Mouse (Mus musculus) liver, embryonic 12.5 days (tissue): ENCODE measurements around the gene Hivep3. TPM values are rescaled to one million over a fixed set of nuclear protein-coding genes. Genes with fewer than 3 reads are reported as not detected.

Experiments
- ATAC-seq: fragments of 200-750 bp; cut with Nextera tagmentation; 2 replicates; pipeline ENCODE4 v1.8.0; 2017; ENCODE audit warnings: moderate number of reproducible peaks, mild to moderate bottlenecking, moderate library complexity
- H3K27ac ChIP-seq: fragments of 300-500 bp; sonication (generic); 2 replicates; pipeline ENCODE4 v1.5.1; 2016; ENCODE audit warnings: mild to moderate bottlenecking
- H3K27me3 ChIP-seq: fragments of 300-500 bp; sonication (generic); replicated peaks from 2 replicates; pipeline ENCODE4 v1.6.1; 2016; ENCODE audit warnings: mild to moderate bottlenecking, moderate library complexity
- H3K36me3 ChIP-seq: fragments of 300-500 bp; sonication (generic); 2 replicates; pipeline ENCODE4 v1.6.1; 2016; ENCODE audit warnings: mild to moderate bottlenecking, moderate library complexity
- H3K4me1 ChIP-seq: fragments of 300-500 bp; sonication (generic); 2 replicates; pipeline ENCODE4 v1.6.1; 2016
- H3K4me2 ChIP-seq: fragments of 300-500 bp; sonication (generic); 2 replicates; pipeline ENCODE4 v1.6.1; 2016; ENCODE audit warnings: mild to moderate bottlenecking, moderate library complexity
- H3K4me3 ChIP-seq: fragments of 300-500 bp; sonication (generic); 2 replicates; pipeline ENCODE4 v1.5.1; 2016; ENCODE audit warnings: mild to moderate bottlenecking, moderate library complexity
- H3K9ac ChIP-seq: fragments of 300-500 bp; sonication (generic); 2 replicates; pipeline ENCODE4 v1.6.1; 2016; ENCODE audit warnings: mild to moderate bottlenecking, moderate library complexity
- H3K9me3 ChIP-seq: fragments of 300-500 bp; sonication (generic); replicated peaks from 2 replicates; pipeline ENCODE4 v1.6.1; 2016; ENCODE audit warnings: mild to moderate bottlenecking, moderate library complexity
- WGBS: fragments of 180-500 bp; shearing (Covaris S2); methylation state at CpG from one replicate; pipeline ENCODE4 v1.1.7; 2016; ENCODE audit not compliant: insufficient replicate concordance; 5-methylcytosine and 5-hydroxymethylcytosine counted together
- polyA plus RNA-seq: library from polyadenylated mRNA; unstranded; fragments of >200 nt; fragmentation: Nextera tagmentation; extraction: Ambion mirVana; gene quantifications from 2 replicates; pipeline ENCODE4 v1.2.1, GENCODE M21; 2016

Gene Hivep3
- polyA plus RNA-seq, 1 experiment from 2014 or later = 2.9 TPM

DNA sequence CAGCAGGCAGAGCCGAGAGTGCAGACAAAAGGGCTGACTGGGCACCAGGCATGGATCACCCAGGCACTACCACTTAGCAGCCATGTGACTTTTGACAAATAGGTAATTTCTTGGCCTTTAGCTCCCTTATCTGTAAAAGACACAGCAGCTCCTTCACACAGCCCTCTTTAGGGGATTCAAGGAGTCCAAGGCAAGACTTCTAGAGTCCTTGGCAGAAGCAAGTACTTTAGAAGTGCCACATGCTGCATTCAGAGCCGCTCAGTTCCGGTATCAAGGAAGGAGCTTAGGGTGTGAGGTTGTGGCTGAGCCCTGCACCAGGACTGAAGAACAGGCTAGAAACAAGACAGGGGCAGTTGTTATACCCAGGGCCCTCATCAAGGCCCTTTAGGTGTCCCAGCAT is 257.3 kb downstream of the Hivep3 start:
- WGBS = 70% methylated on average over 3 of the region's 3 CpGs
- Histone ChIP-seq H3K36me3 (no peaks in the 10 kb centered on the region), H3K4me1 (no peaks in the 10 kb centered on the region), H3K9ac (no peak overlapping the region), H3K27ac (no peak overlapping the region), H3K9me3 (no peaks in the 10 kb centered on the region), H3K4me3 (no peak overlapping the region), H3K27me3 (0 out of 2 replicates have a peak, but pooled peaks cover 9% of the 10 kb centered on the region), H3K4me2 (no peak overlapping the region)
- no peak for ATAC-seq

- Histone ChIP-seq H3K9me3 (no peaks in the 10 kb centered on the region), H3K4me3 (no peak overlapping the region), H3K27me3 (0 out of 2 replicates have a peak, but pooled peaks cover 9% of the 10 kb centered on the region), H3K36me3 (no peaks in the 10 kb centered on the region), H3K4me1 (no peaks in the 10 kb centered on the region), H3K4me2 (no peak overlapping the region), H3K27ac (no peak overlapping the region), H3K9ac (no peak overlapping the region)
- ATAC-seq = no peak
- 49% methylated on average over 4 of the region's 4 CpGs for WGBS
Observed at GRCm38 (mm10) chr4:119991758-119992157, 258.2 kb downstream of the Hivep3 start.

DNA sequence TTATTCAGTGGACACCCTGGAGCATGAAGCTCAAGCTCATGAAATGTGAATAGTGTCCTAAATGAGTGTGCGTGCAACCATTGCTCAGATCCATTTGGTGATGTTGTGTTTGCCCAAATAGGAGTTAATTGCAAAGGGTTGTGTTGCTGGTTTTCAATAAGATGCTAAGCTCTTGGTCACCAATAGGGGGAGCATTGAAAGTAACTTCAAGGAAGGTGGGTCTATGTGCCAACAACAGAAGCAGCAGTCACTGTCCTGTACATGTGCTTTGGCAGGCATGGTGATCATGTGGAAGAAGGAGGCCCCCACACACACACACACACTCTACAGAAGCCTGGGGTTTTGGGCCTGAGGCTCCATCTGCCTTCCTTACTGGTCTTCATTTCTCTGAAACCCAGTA is 262.8 kb downstream of the Hivep3 start:
- ATAC-seq = no peak
- no peak overlapping the region for H3K4me3 ChIP-seq
- 78% methylated on average over 1 of the region's 1 CpGs for WGBS

DNA sequence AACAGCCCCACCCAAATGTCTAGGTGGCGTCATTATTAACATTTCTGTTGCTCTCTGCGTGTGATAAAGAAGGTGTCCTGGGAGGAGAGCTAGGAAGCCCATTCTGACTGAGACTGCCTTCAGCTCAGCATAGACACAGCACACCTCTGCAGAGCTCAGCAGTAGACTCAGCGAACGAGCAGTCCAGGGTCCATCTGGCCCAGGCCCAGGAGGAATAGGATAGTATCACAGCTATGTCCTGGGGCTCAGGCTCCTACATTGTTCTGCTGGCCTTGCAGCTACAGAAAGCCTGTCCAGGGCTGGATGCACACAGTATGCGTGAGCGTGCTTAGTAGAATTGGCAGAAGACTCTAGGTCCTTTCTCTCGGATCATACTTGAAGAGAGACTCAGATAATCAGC is 263.8 kb downstream of the Hivep3 start:
- no peak for ATAC-seq
- 64% methylated on average over 7 of the region's 7 CpGs for WGBS

More for the DNA sequence above, 262.8 kb downstream of the Hivep3 start:
- H3K36me3 ChIP-seq = no peaks in the 10 kb centered on the region
- H3K4me1 ChIP-seq = no peaks in the 10 kb centered on the region
- no peaks in the 10 kb centered on the region for H3K9me3 ChIP-seq
- H3K4me2 ChIP-seq = no peak overlapping the region
- H3K9ac ChIP-seq = no peak overlapping the region
- H3K27ac ChIP-seq = no peak overlapping the region
- H3K27me3 ChIP-seq = peaks cover 9% of the 10 kb centered on the region; the same call in 1 of the 2 replicates

GRCm38 (mm10) chr4:119998911-119999310 is 265.3 kb downstream of the Hivep3 start:
- Histone ChIP-seq H3K4me1 (no peaks in the 10 kb centered on the region), H3K27ac (no peak overlapping the region), H3K36me3 (no peaks in the 10 kb centered on the region), H3K27me3 (no peaks in the 10 kb centered on the region; the same call in 1 of the 2 replicates), H3K9me3 (no peaks in the 10 kb centered on the region), H3K9ac (no peak overlapping the region), H3K4me3 (no peak overlapping the region), H3K4me2 (no peak overlapping the region)
- no peak for ATAC-seq
- WGBS = 62% methylated on average over 5 of the region's 5 CpGs

More for the DNA sequence above, 263.8 kb downstream of the Hivep3 start:
- no peaks in the 10 kb centered on the region for H3K36me3 ChIP-seq
- H3K9ac ChIP-seq = no peak overlapping the region
- no peak overlapping the region for H3K27ac ChIP-seq
- H3K4me1 ChIP-seq = no peaks in the 10 kb centered on the region
- no peaks in the 10 kb centered on the region for H3K9me3 ChIP-seq
- peaks cover 8% of the 10 kb centered on the region; the same call in 1 of the 2 replicates for H3K27me3 ChIP-seq
- no peak overlapping the region for H3K4me2 ChIP-seq
- H3K4me3 ChIP-seq = no peak overlapping the region

- Histone ChIP-seq H3K27me3 (no peaks in the 10 kb centered on the region; the same call in 1 of the 2 replicates), H3K4me1 (no peaks in the 10 kb centered on the region), H3K9ac (no peak overlapping the region), H3K36me3 (no peaks in the 10 kb centered on the region), H3K4me2 (no peak overlapping the region), H3K9me3 (no peaks in the 10 kb centered on the region), H3K4me3 (no peak overlapping the region), H3K27ac (no peak overlapping the region)
- WGBS = 68% methylated on average over 7 of the region's 7 CpGs
- ATAC-seq = no peak
Observed at GRCm38 (mm10) chr4:120000881-120001280, 267.3 kb downstream of the Hivep3 start.

DNA sequence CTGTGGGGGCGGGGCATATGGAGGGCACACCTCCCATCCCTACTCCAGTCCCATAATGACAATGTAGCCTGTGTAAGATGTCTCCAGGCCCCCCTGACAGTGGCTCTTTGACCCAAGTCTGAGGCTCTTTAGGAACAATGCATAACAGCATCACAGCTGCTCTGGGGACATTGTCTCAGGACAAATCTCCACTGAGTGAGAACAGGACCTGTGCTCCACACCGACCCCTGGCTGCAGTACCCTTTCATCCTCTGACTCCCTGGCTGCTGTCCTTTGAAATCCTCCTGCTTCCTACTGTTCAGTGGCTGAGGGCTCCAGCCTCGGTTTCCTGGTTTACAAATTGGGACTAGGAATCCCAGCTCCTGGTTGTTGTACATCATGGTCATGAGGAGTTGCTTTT is 269.4 kb downstream of the Hivep3 start:
- no peak for ATAC-seq
- 40% methylated on average over 3 of the region's 3 CpGs for WGBS
- no peaks in the 10 kb centered on the region for H3K4me1 ChIP-seq

DNA sequence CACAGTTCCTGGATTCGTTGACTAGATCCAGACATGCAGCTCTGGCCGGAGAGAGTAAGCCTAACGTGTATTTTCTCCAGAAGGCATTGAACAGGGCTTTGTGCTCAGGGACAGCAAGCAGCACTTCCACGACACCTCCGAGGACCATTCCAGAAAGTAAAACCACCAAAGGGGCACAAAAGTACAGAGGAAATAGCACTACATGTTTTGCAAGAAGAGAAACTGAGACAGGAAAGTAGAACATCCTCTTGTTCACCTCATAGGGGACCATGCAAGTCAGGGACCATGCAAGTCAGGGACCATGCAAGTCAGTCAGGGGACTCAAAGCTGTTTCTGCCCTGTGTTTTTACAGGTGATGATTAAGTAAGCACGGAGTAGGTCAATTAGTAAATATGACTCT is 272.5 kb downstream of the Hivep3 start:
- no peak overlapping the region for H3K27ac ChIP-seq
- no peak overlapping the region for H3K4me2 ChIP-seq
- no peaks in the 10 kb centered on the region for H3K9me3 ChIP-seq
- no peaks in the 10 kb centered on the region for H3K36me3 ChIP-seq
- no peak overlapping the region for H3K4me3 ChIP-seq
- H3K9ac ChIP-seq = no peak overlapping the region
- H3K4me1 ChIP-seq = no peaks in the 10 kb centered on the region
- 56% methylated on average over 6 of the region's 6 CpGs for WGBS
- no peak for ATAC-seq
- H3K27me3 ChIP-seq = no peaks in the 10 kb centered on the region

More for the DNA sequence above, 269.4 kb downstream of the Hivep3 start:
- Histone ChIP-seq H3K36me3 (no peaks in the 10 kb centered on the region), H3K9ac (no peak overlapping the region), H3K4me3 (no peak overlapping the region), H3K27ac (no peak overlapping the region), H3K9me3 (no peaks in the 10 kb centered on the region), H3K27me3 (no peaks in the 10 kb centered on the region; the same call in 1 of the 2 replicates), H3K4me2 (no peak overlapping the region)

- H3K27me3 ChIP-seq = no peaks in the 10 kb centered on the region
- H3K4me2 ChIP-seq = no peak overlapping the region
- WGBS = 26% methylated on average over 3 of the region's 3 CpGs
- H3K36me3 ChIP-seq = no peaks in the 10 kb centered on the region
- H3K4me1 ChIP-seq = 0 out of 2 replicates have a peak, but pooled peaks cover 5% of the 10 kb centered on the region
- H3K9me3 ChIP-seq = no peaks in the 10 kb centered on the region
- no peak for ATAC-seq
- no peak overlapping the region for H3K27ac ChIP-seq
- H3K4me3 ChIP-seq = no peak overlapping the region
- no peak overlapping the region for H3K9ac ChIP-seq
Observed at GRCm38 (mm10) chr4:120007889-120008288, 274.3 kb downstream of the Hivep3 start.

- 39% methylated on average over 2 of the region's 2 CpGs for WGBS
- Histone ChIP-seq H3K27ac (no peak overlapping the region), H3K4me1 (0 out of 2 replicates have a peak, but pooled peaks cover 5% of the 10 kb centered on the region), H3K27me3 (no peaks in the 10 kb centered on the region), H3K4me3 (no peak overlapping the region), H3K4me2 (no peak overlapping the region), H3K36me3 (no peaks in the 10 kb centered on the region), H3K9ac (no peak overlapping the region), H3K9me3 (no peaks in the 10 kb centered on the region)
- no peak for ATAC-seq
Observed at GRCm38 (mm10) chr4:120009151-120009550, 275.6 kb downstream of the Hivep3 start.

GRCm38 (mm10) chr4:120011788-120012187 is 278.2 kb downstream of the Hivep3 start:
- no peak overlapping the region for H3K27ac ChIP-seq
- H3K4me1 ChIP-seq = 0 out of 2 replicates have a peak, but pooled peaks cover 5% of the 10 kb centered on the region
- no peak overlapping the region for H3K9ac ChIP-seq
- H3K27me3 ChIP-seq = no peaks in the 10 kb centered on the region
- no peaks in the 10 kb centered on the region for H3K36me3 ChIP-seq
- no peaks in the 10 kb centered on the region for H3K9me3 ChIP-seq
- no peak overlapping the region for H3K4me2 ChIP-seq
- WGBS = 27% methylated on average over 10 of the region's 10 CpGs
- no peak for ATAC-seq
- H3K4me3 ChIP-seq = no peak overlapping the region

DNA sequence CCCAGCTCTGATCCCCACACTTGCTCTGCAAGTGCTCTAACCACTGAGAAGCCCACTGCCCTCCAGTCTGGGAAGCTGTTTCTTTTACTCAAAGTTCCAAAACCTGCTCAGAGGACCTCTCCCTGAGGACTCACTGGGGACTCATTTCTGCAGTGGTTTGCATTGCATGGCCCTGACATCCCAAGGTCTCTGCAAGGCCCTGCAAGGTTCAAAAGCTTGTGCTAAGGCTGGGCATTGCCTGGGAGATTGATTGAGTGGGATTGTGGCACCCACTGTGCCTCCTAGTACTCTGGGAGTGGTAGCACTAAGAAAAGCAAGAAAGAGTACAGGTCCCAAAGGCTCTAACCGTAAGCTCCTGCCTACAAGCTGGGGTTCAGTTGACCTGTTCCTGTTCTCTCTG is 279.3 kb downstream of the Hivep3 start:
- H3K4me1 ChIP-seq = 0 out of 2 replicates have a peak, but pooled peaks cover 5% of the 10 kb centered on the region
- no peaks in the 10 kb centered on the region for H3K27me3 ChIP-seq
- no peaks in the 10 kb centered on the region for H3K9me3 ChIP-seq
- H3K27ac ChIP-seq = no peak overlapping the region
- H3K9ac ChIP-seq = no peak overlapping the region
- ATAC-seq = no peak
- no peak overlapping the region for H3K4me3 ChIP-seq
- H3K36me3 ChIP-seq = no peaks in the 10 kb centered on the region
- 75% methylated on average over 1 of the region's 1 CpGs for WGBS
- H3K4me2 ChIP-seq = no peak overlapping the region

DNA sequence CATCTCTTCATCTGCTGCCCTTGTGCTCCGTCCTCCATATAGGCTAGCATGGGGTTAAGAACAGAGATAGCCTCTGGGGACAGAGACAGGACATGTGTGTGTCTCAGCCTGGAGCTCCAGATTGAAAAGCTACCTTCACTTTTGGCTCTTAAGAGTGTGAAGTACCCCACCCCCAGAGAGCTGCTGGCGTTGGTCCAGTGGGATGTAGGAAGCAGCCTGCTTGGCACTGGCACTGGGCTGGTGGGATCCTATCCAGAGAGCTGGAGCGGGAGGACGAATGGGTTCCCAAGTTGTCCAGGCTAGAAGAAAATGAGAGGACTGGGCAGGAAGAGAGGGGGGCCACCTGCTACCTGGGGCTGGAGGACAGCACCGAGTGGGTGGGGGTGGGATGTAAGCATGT is 284.8 kb downstream of the Hivep3 start:
- ATAC-seq = no peak
- 58% methylated on average over 5 of the region's 5 CpGs for WGBS
- Histone ChIP-seq H3K9me3 (no peaks in the 10 kb centered on the region), H3K9ac (no peak overlapping the region), H3K4me2 (no peak overlapping the region), H3K4me1 (no peaks in the 10 kb centered on the region), H3K27me3 (no peaks in the 10 kb centered on the region), H3K27ac (no peak overlapping the region), H3K36me3 (no peaks in the 10 kb centered on the region), H3K4me3 (no peak overlapping the region)
